Mouse (Mus musculus) MEL (cell line): Measurements from ENCODE around the gene Ttll6. TPM values are rescaled to one million over a fixed set of nuclear protein-coding genes. Genes with fewer than 3 reads are reported as not detected.

Source experiments
- DNase-seq: peaks from one replicate; pipeline ENCODE4 v3.0.0; 2011; ENCODE audit warnings: low read depth, low spot score
- H3K27ac ChIP-seq: 2 replicates; pipeline ENCODE4 v1.5.1; 2012; ENCODE audit warnings: low read depth, mild to moderate bottlenecking, control low read depth, low read length, moderate library complexity; ENCODE audit not compliant: control insufficient read depth
- H3K27me3 ChIP-seq, 2 experiments: fragments of 150-350 bp in 1 of 2; sonication (generic) in 1 of 2; 2 replicates each; pipeline ENCODE4 v1.6.1; 2012; ENCODE audit warnings: low read length in 2 of 2, mild to moderate bottlenecking in 2 of 2, improper control_type of control experiment in 1 of 2, moderate library complexity in 1 of 2; ENCODE audit not compliant: insufficient read depth in 2 of 2, control insufficient read depth in 1 of 2
- H3K36me3 ChIP-seq, 2 experiments: 2 replicates each; pipeline ENCODE4 v1.6.1; 2012 to 2014; ENCODE audit warnings: low read length in 2 of 2, improper control_type of control experiment in 1 of 2, inconsistent platforms in 1 of 2, mild to moderate bottlenecking in 1 of 2; ENCODE audit not compliant: insufficient read depth in 2 of 2, control insufficient read depth in 1 of 2
- H3K4me1 ChIP-seq, 2 experiments: fragments of 150-350 bp in 1 of 2; sonication (generic) in 1 of 2; 2 replicates each; pipeline ENCODE4 v1.6.1; 2012; ENCODE audit warnings: low read length in 2 of 2, improper control_type of control experiment in 1 of 2, mild to moderate bottlenecking in 1 of 2; ENCODE audit not compliant: insufficient read depth in 2 of 2, control insufficient read depth in 1 of 2
- H3K4me3 ChIP-seq, 2 experiments: fragments of 150-350 bp in 1 of 2; sonication (generic) in 1 of 2; 2 replicates each; pipeline ENCODE4 v1.5.1; 2012; ENCODE audit warnings: low read depth in 2 of 2, low read length in 2 of 2, mild to moderate bottlenecking in 2 of 2, moderate library complexity in 2 of 2, control low read depth in 1 of 2, improper control_type of control experiment in 1 of 2; ENCODE audit not compliant: control insufficient read depth in 1 of 2, insufficient read depth in 1 of 2
- H3K79me2 ChIP-seq: 2 replicates; pipeline ENCODE4 v1.6.1; 2012; ENCODE audit warnings: mild to moderate bottlenecking, low read length, moderate library complexity; ENCODE audit not compliant: control insufficient read depth, poor library complexity, insufficient read depth
- H3K9ac ChIP-seq: 2 replicates; pipeline ENCODE4 v1.6.1; 2012; ENCODE audit warnings: low read depth, mild to moderate bottlenecking, control low read depth, low read length, moderate library complexity; ENCODE audit not compliant: control insufficient read depth, poor library complexity, severe bottlenecking
- H3K9me3 ChIP-seq: fragments of 150-350 bp; sonication (generic); replicated peaks from 2 replicates; pipeline ENCODE4 v1.6.1; 2012; ENCODE audit warnings: mild to moderate bottlenecking, low read length, improper control_type of control experiment, moderate library complexity; ENCODE audit not compliant: insufficient read depth
- BHLHE40 ChIP-seq: IDR thresholded peaks from 2 replicates; pipeline ENCODE4 v1.6.1; 2012; ENCODE audit warnings: low read depth, mild to moderate bottlenecking, inconsistent platforms, low read length, improper control_type of control experiment, borderline replicate concordance
- CHD2 ChIP-seq: IDR thresholded peaks from 2 replicates; pipeline ENCODE4 v1.6.1; 2011; ENCODE audit warnings: low read length, improper control_type of control experiment
- CTCF ChIP-seq, 3 experiments: IDR thresholded peaks in 2 of 3; conservative IDR thresholded peaks in 1 of 3; 2 replicates each; pipeline ENCODE4 v1.5.1; 2011 to 2012; ENCODE audit warnings: low read length in 3 of 3, low read depth in 2 of 3, mild to moderate bottlenecking in 2 of 3, improper control_type of control experiment in 1 of 3, inconsistent platforms in 1 of 3, mixed read lengths in 1 of 3, moderate library complexity in 1 of 3; ENCODE audit not compliant: control insufficient read depth in 1 of 3, insufficient read depth in 1 of 3, poor library complexity in 1 of 3, severe bottlenecking in 1 of 3
- E2F4 ChIP-seq: IDR thresholded peaks from 2 replicates; pipeline ENCODE4 v1.6.1; 2011; ENCODE audit warnings: low read depth, low read length, improper control_type of control experiment, borderline replicate concordance
- ELF1 ChIP-seq: IDR thresholded peaks from 2 replicates; pipeline ENCODE4 v1.6.1; 2014; ENCODE audit warnings: low read depth, mild to moderate bottlenecking, inconsistent platforms, low read length, improper control_type of control experiment, moderate library complexity
- ETS1 ChIP-seq: IDR thresholded peaks from 2 replicates; pipeline ENCODE4 v1.6.1; 2012; ENCODE audit warnings: low read depth, mild to moderate bottlenecking, inconsistent platforms, low read length, improper control_type of control experiment, moderate library complexity
- HCFC1 ChIP-seq: IDR thresholded peaks from 2 replicates; pipeline ENCODE4 v1.6.1; 2012; ENCODE audit warnings: low read depth, mild to moderate bottlenecking, inconsistent platforms, low read length, improper control_type of control experiment, moderate library complexity
- JUND ChIP-seq: IDR thresholded peaks from 2 replicates; pipeline ENCODE4 v1.6.1; 2011; ENCODE audit warnings: low read depth, mild to moderate bottlenecking, improper control_type of control experiment, low read length
- KAT2A ChIP-seq: conservative IDR thresholded peaks from 2 replicates; pipeline ENCODE4 v1.6.1; 2012; ENCODE audit warnings: low read depth, low read length, improper control_type of control experiment, inconsistent platforms
- MXI1 ChIP-seq: IDR thresholded peaks from 2 replicates; pipeline ENCODE4 v1.6.1; 2011; ENCODE audit warnings: mild to moderate bottlenecking, low read depth, low read length, improper control_type of control experiment
- POLR2A ChIP-seq, 2 experiments: IDR thresholded peaks; 2 replicates each; pipeline ENCODE4 v1.6.1; 2011 to 2012; ENCODE audit warnings: low read length in 2 of 2, mild to moderate bottlenecking in 2 of 2, control low read depth in 1 of 2, improper control_type of control experiment in 1 of 2, low read depth in 1 of 2, moderate library complexity in 1 of 2; ENCODE audit not compliant: control insufficient read depth in 1 of 2, insufficient read depth in 1 of 2, poor library complexity in 1 of 2
- RCOR1 ChIP-seq: IDR thresholded peaks from 2 replicates; pipeline ENCODE4 v1.6.1; 2012; ENCODE audit warnings: low read depth, mild to moderate bottlenecking, inconsistent platforms, low read length, improper control_type of control experiment
- SIN3A ChIP-seq: IDR thresholded peaks from 2 replicates; pipeline ENCODE4 v1.6.1; 2012; ENCODE audit warnings: low read length, improper control_type of control experiment, inconsistent platforms
- SMC3 ChIP-seq: IDR thresholded peaks from 2 replicates; pipeline ENCODE4 v1.6.1; 2011; ENCODE audit warnings: low read depth, low read length, improper control_type of control experiment
- TAL1 ChIP-seq: IDR thresholded peaks from 2 replicates; pipeline ENCODE4 v1.6.1; 2012; ENCODE audit warnings: mild to moderate bottlenecking, inconsistent platforms, low read length, moderate library complexity, mixed read lengths
- TCF12 ChIP-seq: IDR thresholded peaks from 2 replicates; pipeline ENCODE4 v1.6.1; 2014; ENCODE audit warnings: low read depth, mild to moderate bottlenecking, inconsistent platforms, low read length, improper control_type of control experiment, moderate library complexity
- USF1 ChIP-seq: IDR thresholded peaks from 2 replicates; pipeline ENCODE4 v1.6.1; 2014; ENCODE audit warnings: low read depth, mild to moderate bottlenecking, inconsistent platforms, low read length, improper control_type of control experiment, moderate library complexity
- USF2 ChIP-seq, 2 experiments: IDR thresholded peaks; 2 replicates each; pipeline ENCODE4 v1.6.1; 2011 to 2012; ENCODE audit warnings: improper control_type of control experiment in 2 of 2, low read length in 2 of 2, borderline replicate concordance in 1 of 2, inconsistent platforms in 1 of 2, low read depth in 1 of 2, mild to moderate bottlenecking in 1 of 2; ENCODE audit not compliant: insufficient read depth in 1 of 2
- ZC3H11A ChIP-seq: IDR thresholded peaks from 2 replicates; pipeline ENCODE4 v1.6.1; 2012; ENCODE audit warnings: low read depth, mild to moderate bottlenecking, inconsistent platforms, low read length, improper control_type of control experiment
- ZKSCAN1 ChIP-seq: IDR thresholded peaks from 2 replicates; pipeline ENCODE4 v1.6.1; 2012; ENCODE audit warnings: low read depth, mild to moderate bottlenecking, inconsistent platforms, low read length, improper control_type of control experiment, moderate library complexity
- ZMIZ1 ChIP-seq: IDR thresholded peaks from 2 replicates; pipeline ENCODE4 v1.6.1; 2012; ENCODE audit warnings: low read depth, mild to moderate bottlenecking, inconsistent platforms, low read length, improper control_type of control experiment, moderate library complexity
- polyA plus RNA-seq, 2 experiments: library from polyadenylated mRNA; stranded (reverse) in 1 of 2; unstranded in 1 of 2; fragments of >175 nt in 1 of 2; fragments of >200 nt in 1 of 2; gene quantifications; 2 replicates each; pipeline versions ENCODE4 v1.2.1 to v1.2.4; 2012; ENCODE audit warnings: low replicate concordance in 2 of 2, low read depth in 1 of 2; ENCODE audit not compliant: insufficient read length in 2 of 2, insufficient read depth in 1 of 2, missing spikeins in 1 of 2
- total RNA-seq: library from RNA; depleted of rRNA; stranded (reverse); fragments of 300-350 nt; gene quantifications from 2 replicates; pipeline ENCODE4 v1.2.3, GENCODE M21; 2012

Ttll6 gene
- total and polyA plus RNA-seq, 3 experiments = 0.03 TPM; not detected in 2

GRCm38 (mm10) chr11:96124052-96124914 is 9.3 kb upstream of the Ttll6 start:
- Histone ChIP-seq H3K27ac (no peak overlapping the region), H3K9ac (no peak overlapping the region), H3K36me3 (peaks cover 0 to 2% of the 10 kb centered on the region in 2 experiments; a peak in 1 of 4 replicates), H3K9me3 (no peaks in the 10 kb centered on the region), H3K4me3 (peak overlapping the region in 1 of 2 experiments; percentile 4; a peak in 1 of 4 replicates), H3K27me3 (peaks cover 15 to 26% of the 10 kb centered on the region in 2 experiments), H3K4me1 (peaks cover 0 to 3% of the 10 kb centered on the region in 2 experiments; a peak in 1 of 4 replicates), H3K79me2 (no peaks in the 10 kb centered on the region)
- TF ChIP-seq ELF1 (no peak), TAL1 (peak; percentile 23; the same call in 1 of the 2 replicates), SIN3A (0 out of 2 replicates have a peak, but pooled peaks have one; percentile 51), ZKSCAN1 (no peak), MXI1 (0 out of 2 replicates have a peak, but pooled peaks have one; percentile 19)
- peak; percentile 65 for DNase-seq

- Histone ChIP-seq H3K27me3 (peaks cover 0 to 2% of the 10 kb centered on the region in 2 experiments; a peak in 2 of 4 replicates), H3K36me3 (no peaks in the 10 kb centered on the region), H3K9me3 (no peaks in the 10 kb centered on the region), H3K9ac (no peak overlapping the region), H3K27ac (no peak overlapping the region), H3K4me3 (no peak overlapping the region), H3K4me1 (0 out of 4 replicates have a peak, but pooled peaks cover 0 to 4% of the 10 kb centered on the region in 2 experiments), H3K79me2 (no peaks in the 10 kb centered on the region)
- TF ChIP-seq BHLHE40 (no peak), MXI1 (no peak), JUND (no peak), CHD2 (no peak), HCFC1 (no peak), E2F4 (no peak), ETS1 (no peak), USF1 (no peak), ZC3H11A (no peak), USF2 (IDR thresholded peaks at IDR 0.05; ENCODE audit: borderline replicate concordance in 1 of 2, insufficient read depth in 1 of 2, low read depth in 1 of 2, low read length in 2 of 2) (no peak), TAL1 (no peak), TCF12 (no peak), ELF1 (no peak), KAT2A (no peak), RCOR1 (no peak), POLR2A (IDR thresholded peaks at IDR 0.05; ENCODE audit: control insufficient read depth in 1 of 2, insufficient read depth in 1 of 2, low read depth in 1 of 2, low read length in 2 of 2, poor library complexity in 1 of 2) (no peak), CTCF (IDR thresholded peaks at IDR 0.05 in 2 of 3, conservative IDR thresholded peaks at IDR 0.05 in 1 of 3; ENCODE audit: control insufficient read depth in 1 of 3, insufficient read depth in 1 of 3, low read depth in 2 of 3, low read length in 3 of 3, poor library complexity in 1 of 3, severe bottlenecking in 1 of 3) (no peak), SMC3 (no peak), ZMIZ1 (no peak)
- DNase-seq = no peak
Measured at GRCm38 (mm10) chr11:96130606-96131005, 3.0 kb upstream of the Ttll6 start.
